Mouse (Mus musculus) olfactory bulb, adult 2 months (tissue): Measurements from ENCODE around the gene Synpo2.

ENCODE experiments used
- CTCF ChIP-seq: fragments of 200-500 bp; IDR thresholded peaks from 2 replicates; pipeline ENCODE4 v1.5.1; 2012; ENCODE audit warnings: low read depth, mild to moderate bottlenecking, low read length, moderate library complexity; ENCODE audit not compliant: insufficient read depth
- POLR2A ChIP-seq: fragments of 200-500 bp; IDR thresholded peaks from 2 replicates; pipeline ENCODE4 v1.6.1; 2012; ENCODE audit warnings: mild to moderate bottlenecking, low read depth, low read length, moderate library complexity; ENCODE audit not compliant: insufficient read depth

GRCm38 (mm10) chr3:123244376-123244775 lies 8.4 kb upstream of the Synpo2 start:
- TF ChIP-seq CTCF (no peak), POLR2A (no peak)
